Mouse (Mus musculus): ENCODE measurements around the gene Esm1.

DNA sequence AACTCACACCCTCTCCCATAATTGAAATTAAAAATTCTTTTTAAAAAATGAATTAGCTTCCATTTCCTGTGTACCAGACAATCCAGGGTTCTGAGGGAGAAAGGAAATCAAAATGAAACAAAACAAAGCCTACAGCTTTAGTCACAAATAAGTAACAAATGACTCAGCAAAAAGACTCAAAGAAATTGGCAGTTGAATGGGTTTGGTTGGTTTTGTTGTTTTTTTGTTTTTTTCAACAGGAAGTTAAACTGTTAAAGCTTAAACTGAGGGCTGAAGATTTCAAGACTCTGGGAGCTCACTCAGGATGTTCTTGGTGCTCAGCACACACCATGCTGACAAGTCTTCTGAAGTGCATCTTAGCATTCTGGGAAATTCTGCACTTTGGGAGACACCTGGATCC, 39.2 kb upstream of the Esm1 start:
- TF ChIP-seq POLR2A (IDR thresholded peaks at IDR 0.05; ENCODE audit: insufficient read length, low read depth) (no peak), TCF3 (IDR thresholded peaks at IDR 0.05; ENCODE audit: insufficient read length, low read depth) (no peak), REST (IDR thresholded peaks at IDR 0.05; ENCODE audit: insufficient read depth, insufficient read length) (no peak), MAX (IDR thresholded peaks at IDR 0.05; ENCODE audit: low read depth) (no peak), MYOD1 (IDR thresholded peaks at IDR 0.05; ENCODE audit: control insufficient read depth in 1 of 3, insufficient read length in 2 of 3, low read depth in 2 of 3) (no peak), TCF12 (IDR thresholded peaks at IDR 0.05; ENCODE audit: insufficient read depth, poor library complexity, severe bottlenecking) (no peak), E2F4 (IDR thresholded peaks at IDR 0.05; ENCODE audit: insufficient read depth) (no peak), CEBPB (IDR thresholded peaks at IDR 0.05; ENCODE audit: insufficient read depth, poor library complexity, severe bottlenecking) (no peak)
